Mouse (Mus musculus) E14TG2a.4 (cell line): ENCODE measurements around the gene Sh2d1a.

Source experiments
- CTCF ChIP-seq: conservative IDR thresholded peaks from 2 replicates; pipeline ENCODE4 v1.5.1; 2014; ENCODE audit warnings: low read length
- POU5F1 ChIP-seq: IDR thresholded peaks from 2 replicates; pipeline ENCODE4 v1.6.1; 2014; ENCODE audit warnings: low read length, borderline replicate concordance

DNA sequence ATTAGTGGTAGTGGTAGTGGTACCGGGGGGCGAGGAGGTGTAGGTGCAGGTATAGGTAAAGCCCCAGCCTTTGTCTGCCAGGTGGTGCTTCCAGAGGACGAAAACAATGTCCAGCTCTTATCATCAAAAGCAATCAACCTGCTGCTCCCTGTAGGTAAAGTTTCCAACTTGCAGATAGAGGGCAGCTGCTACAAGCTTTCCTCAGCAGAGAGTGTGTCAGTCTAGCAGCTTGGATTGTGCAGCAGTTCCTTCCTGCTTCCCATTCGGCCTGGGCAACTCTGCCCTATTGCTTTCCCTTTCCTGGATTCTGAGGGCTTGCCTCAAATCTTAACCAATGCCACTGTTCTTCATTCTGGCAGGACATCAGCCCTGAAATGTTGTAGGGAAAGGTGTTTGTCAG, 56.4 kb downstream of the Sh2d1a start:
- no peak for TF ChIP-seq CTCF
- TF ChIP-seq POU5F1 = no peak
